Mouse (Mus musculus) kidney, embryonic 16.5 days (tissue): Measurements from ENCODE around the gene Tff1. TPM values are rescaled to one million over a fixed set of nuclear protein-coding genes. Genes with fewer than 3 reads are reported as not detected.

Experiments used
- ATAC-seq: fragments of 200-750 bp; cut with Nextera tagmentation; 2 replicates; pipeline ENCODE4 v1.8.0; 2017; ENCODE audit warnings: moderate TSS enrichment; ENCODE audit not compliant: low FRiP score, low TSS enrichment
- H3K27ac ChIP-seq: fragments of 300-500 bp; sonication (generic); 2 replicates; pipeline ENCODE4 v1.5.1; 2014; ENCODE audit warnings: low read length
- H3K27me3 ChIP-seq: fragments of 300-500 bp; sonication (generic); 2 replicates; pipeline ENCODE4 v1.6.1; 2014; ENCODE audit warnings: low read length, control low read depth, mixed read lengths; ENCODE audit not compliant: insufficient read depth
- H3K36me3 ChIP-seq: fragments of 300-500 bp; sonication (generic); 2 replicates; pipeline ENCODE4 v1.6.1; 2014; ENCODE audit warnings: low read length, control low read depth, mixed read lengths; ENCODE audit not compliant: insufficient read depth
- H3K4me1 ChIP-seq: fragments of 300-500 bp; sonication (generic); 2 replicates; pipeline ENCODE4 v1.6.1; 2014; ENCODE audit warnings: low read length, control low read depth, mixed read lengths; ENCODE audit not compliant: insufficient read depth
- H3K4me2 ChIP-seq: fragments of 300-500 bp; sonication (generic); replicated peaks from 2 replicates; pipeline ENCODE4 v1.6.1; 2014; ENCODE audit warnings: low read depth, low read length
- H3K4me3 ChIP-seq: fragments of 300-500 bp; sonication (generic); 2 replicates; pipeline ENCODE4 v1.5.1; 2014; ENCODE audit warnings: mild to moderate bottlenecking, low read length
- H3K9ac ChIP-seq: fragments of 300-500 bp; sonication (generic); replicated peaks from 2 replicates; pipeline ENCODE4 v1.6.1; 2014; ENCODE audit warnings: low read length
- H3K9me3 ChIP-seq: fragments of 300-500 bp; sonication (generic); 2 replicates; pipeline ENCODE4 v1.6.1; 2016; ENCODE audit warnings: low read length, control low read depth
- WGBS: fragments of 180-500 bp; shearing (Covaris S2); extraction: QIAGEN DNeasy Blood & Tissue Kit; methylation state at CpG from one replicate; pipeline ENCODE4 v1.1.7; 2014; 5-methylcytosine and 5-hydroxymethylcytosine counted together
- polyA plus RNA-seq: library from polyadenylated mRNA; unstranded; fragments of >200 nt; fragmentation: Nextera tagmentation; extraction: Ambion mirVana; gene quantifications from 2 replicates; pipeline ENCODE4 v1.2.1, GENCODE M21; 2015

Tff1 gene
- polyA plus RNA-seq: 0.35 TPM in 1 of 2 replicates, not detected in the other

DNA sequence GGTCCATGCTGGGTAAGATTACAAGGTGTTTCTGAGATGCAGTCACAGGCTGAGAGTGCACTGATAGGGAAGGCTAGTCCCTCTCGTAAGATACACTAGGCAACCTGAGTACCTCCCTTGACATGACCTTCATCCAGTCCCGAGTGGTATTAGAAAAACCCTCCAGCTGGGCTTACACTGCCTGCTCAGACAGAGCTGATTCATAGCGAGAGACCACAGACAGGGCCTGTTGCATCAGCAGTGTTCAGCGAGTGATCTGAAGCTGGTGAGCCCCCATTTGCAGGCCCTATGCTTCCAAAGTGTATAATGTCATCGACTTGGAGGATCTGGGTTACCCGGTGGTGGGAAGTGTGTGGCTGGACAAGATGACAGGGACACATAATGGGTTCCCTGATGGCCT lies at the start of gene Tff1:
Tff1 (minus strand) TSS at position 151 of the 400 bp plus-strand sequence.
- WGBS: 85% methylated on average over 6 of the region's 6 CpGs
- no peaks in the 10 kb centered on the region for H3K4me1 ChIP-seq
- no peaks in the 10 kb centered on the region for H3K36me3 ChIP-seq
- no peak within 1 kb of the TSS for H3K4me2 ChIP-seq
- no peak for ATAC-seq
- no peak within 1 kb of the TSS for H3K27ac ChIP-seq
- H3K27me3 ChIP-seq: no peaks in the 10 kb centered on the region
- H3K9ac ChIP-seq: no peak within 1 kb of the TSS
- H3K4me3 ChIP-seq: no peak within 1 kb of the TSS
- H3K9me3 ChIP-seq: no peaks in the 10 kb centered on the region

DNA sequence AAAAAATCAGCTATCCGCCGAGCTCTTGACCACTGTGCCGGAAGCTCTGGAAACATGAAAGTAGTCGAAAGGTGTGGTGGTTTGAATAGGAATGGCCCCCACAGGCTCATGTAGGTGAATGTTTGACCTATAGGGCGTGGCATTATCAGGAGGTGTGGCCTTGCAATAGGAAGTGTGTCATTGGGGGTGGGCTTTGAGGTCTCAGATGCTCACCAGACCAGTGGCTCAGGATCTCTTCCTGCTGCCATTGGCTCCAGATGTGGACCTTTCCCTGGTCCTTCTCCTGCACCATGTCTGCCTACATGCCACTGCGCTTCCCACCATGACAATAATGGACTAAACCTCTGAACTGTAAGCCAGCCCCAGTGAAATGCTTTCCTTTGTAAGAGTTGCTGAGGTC lies 46.8 kb upstream of the Tff1 start:
- no peak overlapping the region for H3K4me3 ChIP-seq
- no peak overlapping the region for H3K27ac ChIP-seq
- H3K9me3 ChIP-seq: no peaks in the 10 kb centered on the region
- WGBS: 84% methylated on average over 6 of the region's 6 CpGs
- no peak overlapping the region for H3K9ac ChIP-seq
- peaks cover 4% of the 10 kb centered on the region; the same call in 1 of the 2 replicates for H3K4me1 ChIP-seq
- no peaks in the 10 kb centered on the region for H3K27me3 ChIP-seq
- no peak overlapping the region for H3K4me2 ChIP-seq
- H3K36me3 ChIP-seq: no peaks in the 10 kb centered on the region
- ATAC-seq: no peak

- H3K27me3 ChIP-seq: no peaks in the 10 kb centered on the region
- 89% methylated on average over 7 of the region's 7 CpGs for WGBS
- ATAC-seq: no peak
These were observed 45.2 kb upstream of the Tff1 start for GRCm38 (mm10) chr17:31210299-31210698.

DNA sequence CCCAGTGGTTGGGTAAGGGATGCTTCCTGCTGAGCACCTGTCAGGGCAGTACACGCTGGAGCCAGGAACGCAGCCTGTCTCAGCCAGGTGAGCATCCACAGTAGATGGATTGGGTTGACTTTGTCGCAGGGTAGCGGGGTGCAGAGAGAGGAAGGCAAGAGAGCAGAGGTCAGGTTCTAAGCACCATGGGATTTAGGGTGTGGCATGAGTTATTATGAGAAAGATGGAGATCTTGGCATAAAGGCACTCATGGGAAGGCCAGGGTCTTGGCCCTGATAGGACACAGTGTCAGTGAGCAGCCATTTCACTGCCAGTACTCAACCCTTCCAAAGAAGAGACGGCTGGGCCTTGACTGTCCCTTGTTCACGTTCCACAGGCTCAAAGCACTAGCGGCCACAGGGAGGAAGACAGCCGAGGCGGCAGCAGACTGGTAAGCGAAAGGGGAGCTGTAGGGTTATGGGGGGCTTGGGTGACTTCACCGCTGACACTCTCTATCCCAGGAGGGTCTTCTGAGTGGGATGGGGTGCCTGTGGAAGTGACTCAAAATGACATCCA lies 44.4 kb upstream of the Tff1 start:
- H3K27ac ChIP-seq: no peak overlapping the region
- peaks cover 4% of the 10 kb centered on the region; the same call in 1 of the 2 replicates for H3K4me1 ChIP-seq
- no peak for ATAC-seq
- WGBS: 88% methylated on average over 11 of the region's 11 CpGs
- H3K9ac ChIP-seq: no peak overlapping the region
- H3K9me3 ChIP-seq: no peaks in the 10 kb centered on the region
- H3K36me3 ChIP-seq: no peaks in the 10 kb centered on the region
- no peaks in the 10 kb centered on the region for H3K27me3 ChIP-seq
- no peak overlapping the region for H3K4me2 ChIP-seq
- H3K4me3 ChIP-seq: no peak overlapping the region

More at GRCm38 (mm10) chr17:31210299-31210698, 45.2 kb upstream of the Tff1 start:
- Histone ChIP-seq H3K9ac (no peak overlapping the region), H3K4me2 (no peak overlapping the region), H3K27ac (no peak overlapping the region), H3K36me3 (no peaks in the 10 kb centered on the region), H3K4me1 (peaks cover 4% of the 10 kb centered on the region; the same call in 1 of the 2 replicates), H3K4me3 (no peak overlapping the region), H3K9me3 (no peaks in the 10 kb centered on the region)

- Histone ChIP-seq H3K9me3 (no peaks in the 10 kb centered on the region), H3K27ac (no peak overlapping the region), H3K9ac (no peak overlapping the region), H3K36me3 (no peaks in the 10 kb centered on the region), H3K4me3 (no peak overlapping the region), H3K4me1 (peaks cover 4% of the 10 kb centered on the region; the same call in 1 of the 2 replicates), H3K27me3 (no peaks in the 10 kb centered on the region), H3K4me2 (no peak overlapping the region)
- 72% methylated on average over 8 of the region's 8 CpGs for WGBS
- ATAC-seq: no peak
These were observed 43.6 kb upstream of the Tff1 start for GRCm38 (mm10) chr17:31208654-31209053.

GRCm38 (mm10) chr17:31207771-31208334 lies 42.8 kb upstream of the Tff1 start, which contains the start of gene Ubash3a:
Ubash3a (plus strand) TSS chr17:31207873.
- no peaks in the 10 kb centered on the region for H3K36me3 ChIP-seq
- no peak within 1 kb of the TSS for H3K9ac ChIP-seq
- H3K9me3 ChIP-seq: no peaks in the 10 kb centered on the region
- H3K27me3 ChIP-seq: no peaks in the 10 kb centered on the region
- H3K27ac ChIP-seq: no peak within 1 kb of the TSS
- H3K4me1 ChIP-seq: peaks cover 4% of the 10 kb centered on the region; the same call in 1 of the 2 replicates
- ATAC-seq: no peak
- H3K4me3 ChIP-seq: no peak within 1 kb of the TSS
- H3K4me2 ChIP-seq: no peak within 1 kb of the TSS
- WGBS: 61% methylated on average over 12 of the region's 12 CpGs

GRCm38 (mm10) chr17:31198877-31199276 lies 33.8 kb upstream of the Tff1 start, which contains the start of gene Tmprss3:
Tmprss3 (minus strand) TSS chr17:31198977.
- Histone ChIP-seq H3K4me3 (no peak within 1 kb of the TSS), H3K9ac (no peak within 1 kb of the TSS), H3K27ac (no peak within 1 kb of the TSS), H3K4me1 (no peaks in the 10 kb centered on the region), H3K4me2 (no peak within 1 kb of the TSS), H3K9me3 (no peaks in the 10 kb centered on the region), H3K27me3 (no peaks in the 10 kb centered on the region), H3K36me3 (no peaks in the 10 kb centered on the region)
- no peak for ATAC-seq
- 57% methylated on average over 11 of the region's 11 CpGs for WGBS

DNA sequence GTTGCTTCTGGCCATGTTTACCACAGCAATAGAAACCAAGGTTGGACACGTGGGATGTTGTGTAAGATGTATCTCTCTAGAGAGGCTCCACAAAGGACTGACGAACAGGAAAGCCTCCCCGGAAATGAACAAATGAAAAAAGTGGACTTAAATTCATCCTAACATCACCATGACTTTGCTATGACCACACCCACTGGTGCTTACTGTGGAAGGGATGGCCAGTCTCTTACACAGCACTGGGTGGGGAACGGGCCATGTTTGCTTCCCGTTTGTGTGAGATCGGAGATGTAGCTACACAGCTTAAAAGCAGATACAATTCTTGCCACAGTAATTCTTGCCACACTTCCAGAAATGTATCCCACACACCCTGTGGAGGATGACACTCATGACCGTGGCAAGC lies 31.2 kb upstream of the Tff1 start:
- WGBS: 87% methylated on average over 7 of the region's 7 CpGs
- Histone ChIP-seq H3K4me1 (peaks cover 9% of the 10 kb centered on the region), H3K4me3 (no peak overlapping the region), H3K9me3 (no peaks in the 10 kb centered on the region), H3K9ac (no peak overlapping the region), H3K4me2 (no peak overlapping the region), H3K27ac (no peak overlapping the region), H3K36me3 (no peaks in the 10 kb centered on the region), H3K27me3 (no peaks in the 10 kb centered on the region)
- ATAC-seq: no peak

GRCm38 (mm10) chr17:31195207-31195606 lies 30.1 kb upstream of the Tff1 start:
- no peak overlapping the region for H3K4me3 ChIP-seq
- no peaks in the 10 kb centered on the region for H3K27me3 ChIP-seq
- H3K9ac ChIP-seq: no peak overlapping the region
- H3K9me3 ChIP-seq: no peaks in the 10 kb centered on the region
- no peaks in the 10 kb centered on the region for H3K36me3 ChIP-seq
- H3K27ac ChIP-seq: no peak overlapping the region
- no peak for ATAC-seq
- WGBS: 87% methylated on average over 6 of the region's 6 CpGs
- H3K4me2 ChIP-seq: no peak overlapping the region
- H3K4me1 ChIP-seq: peaks cover 9% of the 10 kb centered on the region

DNA sequence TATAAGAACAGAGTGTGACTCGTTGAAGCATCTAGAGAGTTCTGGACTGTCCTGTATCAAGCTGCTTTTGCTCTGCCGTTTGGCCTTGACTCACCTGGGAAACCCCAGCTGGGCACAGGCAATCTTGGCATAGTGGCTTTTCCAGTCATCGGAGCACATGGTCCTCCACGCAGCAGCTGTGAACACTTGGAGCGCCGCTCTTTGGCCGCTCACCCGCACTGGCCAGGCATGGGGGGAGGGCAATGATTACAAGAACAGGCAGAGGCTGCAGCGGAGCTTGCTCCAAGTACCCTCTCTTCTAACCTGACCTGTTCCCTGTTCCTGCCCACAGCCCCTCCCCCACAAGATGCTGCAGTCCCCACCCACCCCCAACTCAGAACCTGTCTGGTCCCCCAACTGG lies 28.3 kb upstream of the Tff1 start:
- H3K4me1 ChIP-seq: peaks cover 9% of the 10 kb centered on the region
- WGBS: 66% methylated on average over 9 of the region's 9 CpGs
- H3K9me3 ChIP-seq: no peaks in the 10 kb centered on the region
- no peak overlapping the region for H3K4me2 ChIP-seq
- no peak for ATAC-seq
- H3K36me3 ChIP-seq: no peaks in the 10 kb centered on the region
- H3K9ac ChIP-seq: no peak overlapping the region
- H3K27me3 ChIP-seq: no peaks in the 10 kb centered on the region
- no peak overlapping the region for H3K4me3 ChIP-seq
- H3K27ac ChIP-seq: no peak overlapping the region
